Mouse (Mus musculus) embryonic fibroblast, embryonic 13.5 days (primary cell): Measurements from ENCODE around the gene Magoh.

Experiments
- CTCF ChIP-seq: IDR thresholded peaks from 2 replicates; pipeline ENCODE4 v1.5.1; 2011; ENCODE audit warnings: mild to moderate bottlenecking, control low read depth, low read length, moderate library complexity, borderline replicate concordance; ENCODE audit not compliant: insufficient read depth
- POLR2A ChIP-seq: IDR thresholded peaks from 2 replicates; pipeline ENCODE4 v1.6.1; 2011; ENCODE audit warnings: low read depth, mild to moderate bottlenecking, control low read depth, low read length, moderate library complexity

- TF ChIP-seq CTCF: no peak
- no peak for TF ChIP-seq POLR2A
Measured at GRCm38 (mm10) chr4:107848546-107848945, 31.0 kb upstream of the Magoh start.
